Mouse (Mus musculus): Measurements from ENCODE around the gene Cd209f.

- TF ChIP-seq CTCF (IDR thresholded peaks at IDR 0.05; ENCODE audit: low read depth, low read length) = no peak
- TF ChIP-seq POLR2A (IDR thresholded peaks at IDR 0.05; ENCODE audit: extremely low read depth, insufficient read depth, low read length) = no peak
Measured at GRCm38 (mm10) chr8:4141721-4142120, 36.1 kb upstream of the Cd209f start.
